Mouse (Mus musculus): ENCODE results near the gene Cald1.

Cald1 gene

GRCm38 (mm10) chr6:34760023-34760422 lies 161.7 kb downstream of the Cald1 start:
- in situ Hi-C loops (cut with MboI, MseI), result loop anchor here (5.0 kb wide), 2 partner anchors 253 to 468 kb away; no protein-coding TSS in a partner anchor

- in situ Hi-C loops (cut with MboI, MseI), result no loop called here
Observed at GRCm38 (mm10) chr6:34765721-34766120, 167.4 kb downstream of the Cald1 start.

DNA sequence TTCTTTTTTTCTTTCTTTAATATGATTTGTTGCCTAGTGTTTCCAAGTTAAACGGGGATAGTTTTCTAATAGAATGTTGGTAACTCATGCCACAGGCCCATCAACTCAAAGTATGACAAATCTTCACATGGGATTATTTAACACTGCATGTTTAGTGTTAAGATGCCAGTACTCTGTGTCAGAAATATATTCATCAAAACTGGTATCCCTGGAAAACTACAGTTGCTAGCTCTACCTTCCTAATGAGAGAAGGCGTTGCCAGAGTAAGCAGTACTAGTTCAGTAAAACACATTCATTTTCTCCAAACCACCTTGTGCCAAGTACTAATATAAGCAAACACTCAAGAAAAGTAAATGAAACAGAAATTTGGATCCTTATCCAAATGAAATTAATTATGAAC lies 171.7 kb downstream of the Cald1 start:
- in situ Hi-C loops (cut with MboI, MseI), result no loop called here

DNA sequence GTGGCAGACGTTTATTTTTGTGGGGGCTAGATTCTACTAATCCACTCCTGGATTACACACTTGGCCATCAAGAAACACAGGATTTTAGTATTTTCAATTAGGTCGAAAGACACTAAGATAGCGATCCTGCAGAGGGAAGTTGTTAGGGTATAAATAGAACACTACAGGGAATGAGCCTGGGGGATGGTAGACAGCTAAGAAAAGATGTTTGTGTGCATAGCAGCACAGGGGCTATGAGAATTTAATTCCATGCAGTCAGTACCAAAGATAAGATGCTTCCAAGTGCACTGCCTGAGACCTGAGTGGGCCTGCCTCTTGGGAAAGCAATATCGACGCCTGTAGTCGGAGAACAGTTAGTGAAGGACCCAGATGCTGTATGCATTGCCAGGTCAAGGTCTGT lies 172.2 kb downstream of the Cald1 start:
- in situ Hi-C loops (cut with MboI, MseI), result no loop called here

DNA sequence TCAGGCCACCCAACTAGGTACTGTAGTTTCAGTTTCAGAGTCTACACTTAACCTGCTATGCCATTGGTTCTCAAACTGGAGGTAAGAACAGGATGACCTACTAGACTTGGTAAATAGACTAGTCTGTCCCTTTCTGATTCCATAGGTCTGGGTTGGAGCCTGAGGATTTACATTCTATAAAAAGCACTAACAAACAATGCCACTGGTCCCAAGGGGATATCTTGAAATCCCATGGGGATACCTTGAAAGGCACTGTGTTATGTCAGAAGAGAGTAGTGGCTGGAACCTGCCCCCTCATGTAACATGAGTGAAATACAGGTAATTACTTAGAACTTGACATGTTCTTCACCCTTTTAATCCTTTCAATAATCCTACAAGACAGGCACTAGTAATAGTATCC lies 178.1 kb downstream of the Cald1 start:
- in situ Hi-C loops (cut with MboI, MseI), result no loop called here

GRCm38 (mm10) chr6:34777094-34777493 lies 178.8 kb downstream of the Cald1 start:
- in situ Hi-C loops (cut with MboI, MseI), result no loop called here

DNA sequence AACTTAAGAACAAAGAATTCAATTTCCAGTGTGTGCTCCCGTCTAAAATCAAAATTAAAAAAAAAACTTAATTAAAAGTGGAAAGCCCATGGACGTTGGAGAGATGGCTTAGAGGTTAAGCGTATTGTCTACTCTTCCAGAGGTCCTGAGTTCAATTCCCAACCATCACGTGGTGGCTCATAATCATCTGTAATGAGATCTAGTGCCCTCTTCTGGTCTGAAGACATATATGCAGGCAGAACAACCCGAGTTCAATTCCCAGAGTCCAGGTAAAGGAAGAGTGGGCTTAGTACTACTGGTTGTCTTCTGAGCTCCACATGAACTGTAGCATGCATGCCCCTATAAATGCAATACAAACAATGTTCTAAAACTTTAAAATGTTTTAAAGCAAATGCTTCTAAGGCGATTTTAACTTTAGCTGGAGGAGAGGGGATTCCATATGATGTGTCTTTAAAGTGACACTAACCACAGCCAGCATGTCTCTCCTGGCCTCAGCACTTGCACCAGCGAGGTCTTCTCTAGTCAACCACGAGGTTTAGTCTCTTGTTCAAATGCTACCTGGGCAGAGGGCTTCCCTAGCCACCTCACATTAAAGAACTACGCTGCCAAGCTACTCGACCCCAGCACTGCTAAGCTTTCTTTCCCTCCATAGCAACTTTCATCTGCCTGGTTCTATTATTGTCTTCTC lies 179.8 kb downstream of the Cald1 start:
- in situ Hi-C loops (cut with MboI, MseI), result no loop called here

- in situ Hi-C loops (cut with MboI, MseI), result no loop called here
Observed at GRCm38 (mm10) chr6:34780231-34780942, 182.1 kb downstream of the Cald1 start, which contains the start of gene Agbl3. Gene Agbl3, plus strand, starts transcription at chr6:34780432.

DNA sequence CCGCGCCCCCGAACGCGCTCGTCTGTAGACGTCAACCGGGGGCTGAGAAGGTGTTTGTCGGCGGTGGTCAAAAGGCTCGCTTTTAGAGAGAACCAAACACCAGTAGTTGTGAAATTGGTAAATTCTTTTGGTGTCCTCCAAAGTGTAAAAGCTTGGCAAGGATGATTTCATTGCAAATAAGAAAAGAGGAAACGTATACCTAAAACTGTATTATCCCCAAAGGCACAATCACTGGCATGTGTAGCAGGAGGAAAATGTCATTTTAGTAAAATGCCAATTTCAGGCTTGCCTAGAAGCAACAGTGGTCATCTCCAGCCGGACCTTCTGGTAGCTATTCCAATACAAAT lies 182.6 kb downstream of the Cald1 start:
- in situ Hi-C loops (cut with MboI, MseI), result no loop called here

GRCm38 (mm10) chr6:34782493-34782892 lies 184.2 kb downstream of the Cald1 start:
- in situ Hi-C loops (cut with MboI, MseI), result no loop called here

GRCm38 (mm10) chr6:34796881-34797280 lies 198.6 kb downstream of the Cald1 start:
- in situ Hi-C loops (cut with MboI, MseI), result no loop called here

DNA sequence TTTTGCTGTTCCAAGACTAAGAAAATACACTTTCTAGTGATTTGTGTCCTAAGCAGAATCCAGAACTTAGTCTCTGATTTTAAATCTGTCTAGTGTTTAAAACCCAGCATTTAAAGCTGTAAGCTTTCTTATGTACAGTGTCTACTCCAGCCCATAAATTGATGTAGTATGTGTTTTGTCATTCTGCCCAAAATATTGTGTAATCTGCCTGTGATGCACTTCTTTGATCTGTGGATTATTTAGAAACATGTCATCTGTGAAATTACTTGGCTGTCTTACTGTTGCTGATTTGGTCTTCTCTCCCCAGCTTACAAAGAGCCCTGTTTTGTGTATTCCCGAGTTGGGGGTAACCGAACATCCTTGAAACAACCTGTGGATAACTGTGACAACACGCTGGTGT lies 199.6 kb downstream of the Cald1 start:
- in situ Hi-C loops (cut with MboI, MseI), result no loop called here

DNA sequence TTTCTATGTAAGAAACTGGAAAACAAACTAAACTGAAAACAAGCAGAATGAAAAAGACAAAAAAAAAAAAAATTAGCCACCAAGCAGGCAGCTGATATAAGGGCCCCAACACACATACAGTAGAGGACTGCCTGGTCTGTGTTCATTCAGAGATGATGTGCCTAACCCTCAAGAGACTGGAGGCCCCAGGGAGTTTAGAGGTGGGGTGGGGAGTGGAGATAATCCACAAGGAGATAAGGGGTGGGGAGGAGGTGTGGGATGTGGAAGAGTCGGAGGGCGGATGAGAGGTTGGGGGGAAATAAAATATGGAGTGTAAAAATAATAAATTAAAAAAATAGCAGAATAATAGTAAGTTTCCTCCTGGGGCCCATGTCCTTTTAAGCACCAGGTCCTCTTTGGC lies 207.3 kb downstream of the Cald1 start:
- in situ Hi-C loops (cut with MboI, MseI), result no loop called here

- in situ Hi-C loops (cut with MboI, MseI), result no loop called here
Observed at GRCm38 (mm10) chr6:34810651-34811050, 212.4 kb downstream of the Cald1 start.

GRCm38 (mm10) chr6:34824406-34824805 lies 226.1 kb downstream of the Cald1 start:
- in situ Hi-C loops (cut with MboI, MseI), result no loop called here
